Mouse (Mus musculus) olfactory bulb, adult 2 months (tissue): ENCODE measurements around the gene Olfr27. TPM values are rescaled to one million over a fixed set of nuclear protein-coding genes. Genes with fewer than 3 reads are reported as not detected.

Experiments used
- H3K27ac ChIP-seq: fragments of 200-500 bp; 2 replicates; pipeline ENCODE4 v1.5.1; 2012; ENCODE audit warnings: low read depth, low read length; ENCODE audit not compliant: insufficient read depth
- H3K4me1 ChIP-seq: fragments of 200-500 bp; 2 replicates; pipeline ENCODE4 v1.6.1; 2012; ENCODE audit warnings: low read length; ENCODE audit not compliant: control insufficient read depth, insufficient read depth
- H3K4me3 ChIP-seq: fragments of 200-500 bp; 2 replicates; pipeline ENCODE4 v1.5.1; 2012; ENCODE audit warnings: mild to moderate bottlenecking, low read depth, low read length, moderate library complexity; ENCODE audit not compliant: insufficient read depth
- CTCF ChIP-seq: fragments of 200-500 bp; IDR thresholded peaks from 2 replicates; pipeline ENCODE4 v1.5.1; 2012; ENCODE audit warnings: low read depth, mild to moderate bottlenecking, low read length, moderate library complexity; ENCODE audit not compliant: insufficient read depth
- POLR2A ChIP-seq: fragments of 200-500 bp; IDR thresholded peaks from 2 replicates; pipeline ENCODE4 v1.6.1; 2012; ENCODE audit warnings: mild to moderate bottlenecking, low read depth, low read length, moderate library complexity; ENCODE audit not compliant: insufficient read depth
- WGBS: fragments of 180-500 bp; shearing (Covaris S2); methylation state at CpG from one replicate; pipeline ENCODE4 v1.1.7; 2018; 5-methylcytosine and 5-hydroxymethylcytosine counted together
- polyA plus RNA-seq: library from polyadenylated mRNA; stranded (reverse); fragments of >200 nt; gene quantifications from 2 replicates; pipeline ENCODE4 v1.2.4, GENCODE M21; 2012; ENCODE audit warnings: low replicate concordance; ENCODE audit not compliant: missing spikeins, insufficient read depth, insufficient read length

Olfr27 gene
- not detected in 2 replicates for polyA plus RNA-seq

DNA sequence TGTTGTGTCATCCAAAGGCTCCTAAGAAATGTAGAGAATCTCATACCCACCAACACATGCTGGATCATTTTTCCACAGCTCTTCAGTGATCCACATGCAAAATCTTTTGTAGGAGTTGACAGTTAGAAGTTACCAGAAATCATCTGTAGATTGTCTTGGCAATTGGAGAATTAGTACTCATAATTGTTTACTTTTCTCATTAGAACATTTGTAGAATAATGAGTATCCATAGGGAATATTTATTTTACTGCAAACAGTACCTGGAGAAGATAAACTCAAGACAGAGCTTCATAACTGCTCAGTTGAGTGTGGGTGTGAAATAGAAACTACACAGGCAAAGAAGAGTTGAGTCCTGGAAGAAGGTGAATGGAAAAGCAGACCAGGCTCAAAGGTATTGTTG, at the start of gene Olfr27:
TSS of gene Olfr27 (plus strand) at position 301 of the 400 bp plus-strand sequence.
- TF ChIP-seq POLR2A (no peak), CTCF (no peak)
- Histone ChIP-seq H3K4me1 (no peaks in the 10 kb centered on the region), H3K4me3 (no peak within 1 kb of the TSS), H3K27ac (no peak within 1 kb of the TSS)

DNA sequence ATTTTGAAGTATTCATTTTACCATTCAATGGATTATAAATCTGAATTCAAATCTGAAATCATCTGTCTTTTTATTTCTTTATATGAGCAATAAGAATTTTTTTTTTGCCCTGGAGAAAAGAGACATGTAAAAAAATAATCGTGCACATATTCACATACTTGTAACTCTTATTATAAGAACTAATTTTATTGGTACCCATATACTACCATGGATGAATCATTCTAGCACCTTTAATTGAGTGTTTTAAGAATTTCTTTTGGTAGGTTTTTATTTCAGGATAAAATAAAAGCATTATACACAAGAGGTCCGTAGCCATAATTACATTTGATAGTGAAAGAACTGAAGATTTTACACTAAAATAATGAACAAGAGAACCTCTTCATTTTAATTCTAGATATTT, 49.1 kb upstream of the Olfr27 start, which contains the start of gene Olfr938:
TSS of gene Olfr938 (minus strand) at position 101 of the 400 bp plus-strand sequence.
- Histone ChIP-seq H3K4me1 (no peaks in the 10 kb centered on the region), H3K4me3 (no peak within 1 kb of the TSS), H3K27ac (no peak within 1 kb of the TSS)
- WGBS: 87% methylated on average over 2 of the region's 2 CpGs
- TF ChIP-seq POLR2A (no peak), CTCF (no peak)

DNA sequence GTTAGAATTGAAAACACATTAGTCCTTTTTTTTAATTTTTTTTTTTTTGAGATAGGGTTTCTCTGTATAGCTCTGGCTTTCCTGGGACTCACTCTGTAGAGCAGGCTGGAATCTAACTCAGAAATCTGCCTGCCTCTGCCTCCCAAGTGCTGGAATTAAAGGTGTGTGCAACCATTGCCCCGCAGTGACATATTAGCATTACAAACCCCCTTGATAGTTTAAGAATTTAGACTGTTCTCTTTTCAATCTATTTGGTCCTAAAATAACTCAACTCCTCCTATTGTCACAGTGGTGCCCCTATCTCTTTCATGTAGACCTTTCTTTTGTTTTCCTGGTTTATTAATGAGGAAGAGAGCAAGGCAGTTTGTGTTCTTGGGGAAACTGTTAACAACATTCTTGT, 605 bp upstream of the Olfr27 start:
- WGBS: 81% methylated on average over 1 of the region's 1 CpGs
- no peak overlapping the region for H3K27ac ChIP-seq
- no peaks in the 10 kb centered on the region for H3K4me1 ChIP-seq
- no peak overlapping the region for H3K4me3 ChIP-seq
- TF ChIP-seq POLR2A (no peak), CTCF (no peak)

DNA sequence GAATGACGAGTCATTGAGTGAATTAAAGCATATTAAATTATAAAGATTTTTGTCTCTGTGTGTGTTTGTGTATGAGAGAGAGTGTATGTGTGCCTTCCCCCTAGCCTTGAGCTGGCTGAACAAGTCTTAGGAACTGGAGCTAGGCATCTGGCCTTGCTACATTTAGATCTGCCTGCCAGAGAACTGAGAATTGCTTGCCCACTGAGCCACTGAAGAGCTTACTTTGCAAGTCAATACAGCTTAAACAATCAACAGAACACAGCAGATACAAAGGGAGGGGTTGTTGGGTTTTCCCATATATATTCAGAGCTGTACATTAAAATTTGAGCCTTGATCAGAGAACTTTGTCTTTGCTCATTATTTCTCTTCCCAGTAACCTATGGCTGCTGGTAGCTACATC, 24.5 kb downstream of the Olfr27 start:
- no peaks in the 10 kb centered on the region for H3K4me1 ChIP-seq
- 64% methylated on average over 1 of the region's 1 CpGs for WGBS
- no peak overlapping the region for H3K27ac ChIP-seq
- TF ChIP-seq CTCF: no peak
- no peak for TF ChIP-seq POLR2A
- no peak overlapping the region for H3K4me3 ChIP-seq

DNA sequence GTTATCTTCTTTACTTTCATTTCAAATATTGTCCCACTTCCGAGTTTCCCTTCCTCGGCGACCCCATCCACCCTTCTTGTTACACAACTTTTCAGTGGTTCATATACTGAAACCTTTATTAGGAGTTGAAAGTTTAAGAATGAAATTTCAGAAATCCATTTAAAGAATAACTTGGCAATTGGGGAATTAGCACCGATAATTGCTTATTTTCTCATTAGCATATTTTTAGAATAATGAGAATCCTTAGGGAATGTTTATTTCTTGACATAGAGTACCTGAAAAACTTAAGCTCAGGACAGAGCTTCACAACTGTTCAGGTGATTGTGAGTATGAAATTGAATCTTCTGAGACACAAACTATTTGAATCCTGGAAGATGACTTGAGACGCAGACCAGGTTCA, 38.1 kb downstream of the Olfr27 start, which contains the start of gene Olfr943:
TSS of gene Olfr943 (plus strand) at position 301 of the 400 bp plus-strand sequence.
- Histone ChIP-seq H3K27ac (no peak within 1 kb of the TSS), H3K4me3 (no peak within 1 kb of the TSS), H3K4me1 (no peaks in the 10 kb centered on the region)
- 91% methylated on average over 5 of the region's 5 CpGs for WGBS
- TF ChIP-seq POLR2A: no peak
- TF ChIP-seq CTCF: no peak

Other genes starting within 250 kb of the Olfr27 start
- not detected in 2 replicates for gene Olfr930, start 198.3 kb upstream of the Olfr27 start, polyA plus RNA-seq
- gene Olfr933, start 155.8 kb upstream of the Olfr27 start, polyA plus RNA-seq: not detected in 2 replicates
- not detected in 2 replicates for gene Olfr934, start 139.8 kb upstream of the Olfr27 start, polyA plus RNA-seq
- gene Olfr935, start 128.4 kb upstream of the Olfr27 start, polyA plus RNA-seq: not detected in 2 replicates
- gene Olfr146, start 104.8 kb upstream of the Olfr27 start, polyA plus RNA-seq: not detected in 2 replicates
- gene Olfr937, start 63.2 kb upstream of the Olfr27 start, polyA plus RNA-seq: not detected in 2 replicates
- not detected in 2 replicates for gene Olfr938, start 49.2 kb upstream of the Olfr27 start, polyA plus RNA-seq
- not detected in 2 replicates for gene Olfr943, start 38.2 kb downstream of the Olfr27 start, polyA plus RNA-seq
- not detected in 2 replicates for gene Olfr944, start 73.8 kb downstream of the Olfr27 start, polyA plus RNA-seq
- not detected in 2 replicates for gene Olfr1537, start 121.9 kb downstream of the Olfr27 start, polyA plus RNA-seq
- not detected in 2 replicates for gene Olfr945, start 148.7 kb downstream of the Olfr27 start, polyA plus RNA-seq
- gene Olfr948, start 197.9 kb downstream of the Olfr27 start, polyA plus RNA-seq: not detected in 2 replicates